Mouse (Mus musculus): ENCODE results near the gene Cggbp1. TPM values are rescaled to one million over a fixed set of nuclear protein-coding genes. Genes with fewer than 3 reads are reported as not detected.
"Not testable (repeated sequence)": the region's sequence is repeated elsewhere in the genome, so short reads cannot be mapped to it uniquely, and the experiment has no call there.

The Cggbp1 gene
- 10 to 100 TPM; 21.4 to 25.0 TPM for total RNA-seq (2021)
- long read RNA-seq, experiment 1, full-length matches to known transcripts, result 10 of 13 reads
- long read RNA-seq, experiment 1, partial matches to known transcripts, result 1 of 13 reads
- long read RNA-seq, experiment 1, other reads (novel, unspliced or antisense), result 2 of 13 reads
- long read RNA-seq, experiment 2, full-length matches to known transcripts, result 24 of 32 reads
- long read RNA-seq, experiment 2, partial matches to known transcripts, result 1 of 32 reads
- long read RNA-seq, experiment 2, other reads (novel, unspliced or antisense), result 7 of 32 reads

DNA sequence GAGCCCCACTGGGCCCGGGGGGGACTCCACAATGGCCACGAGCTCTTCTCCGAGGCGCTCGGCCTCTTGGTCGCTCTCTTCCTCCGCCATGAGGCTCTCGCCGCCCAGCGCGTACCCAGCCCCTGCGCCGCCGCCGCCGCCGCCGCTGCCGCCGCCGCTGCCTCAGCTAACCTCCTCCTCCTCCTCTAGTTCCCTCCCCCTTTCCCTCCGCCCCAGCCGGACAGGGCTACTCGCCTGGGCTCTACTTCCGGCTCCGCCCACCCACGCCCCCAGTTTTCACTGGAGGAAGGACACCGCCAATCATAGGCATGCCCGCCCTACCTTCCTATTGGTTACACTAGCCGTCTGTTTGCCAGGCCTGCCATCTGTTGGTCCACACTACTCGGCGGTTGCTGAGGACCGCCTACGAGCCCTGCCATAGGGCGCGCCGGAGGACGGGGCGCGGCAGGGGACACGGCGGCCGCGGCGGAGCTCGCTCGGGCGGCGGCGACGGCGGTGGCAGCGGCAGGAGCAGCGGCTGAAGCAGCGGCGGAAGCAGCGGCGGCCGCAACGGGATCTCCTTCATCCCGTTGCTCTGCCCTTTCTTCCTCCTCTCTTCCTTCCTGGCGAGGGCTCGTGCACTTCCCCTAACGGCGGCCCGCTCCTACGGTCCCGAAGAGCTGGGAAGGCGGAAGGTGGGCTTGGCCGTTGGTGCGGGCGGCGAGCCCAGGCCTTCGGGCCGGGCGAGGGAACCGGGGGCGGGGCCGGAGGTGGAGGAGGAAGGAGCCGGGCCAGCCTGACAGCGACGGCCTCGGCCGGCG, at the start of gene Cggbp1, which contains the start of gene Zfp654:
Gene Cggbp1 (plus strand): TSS at position 434 of the 800 bp plus-strand sequence.
Gene Zfp654 (minus strand): TSS at position 90 of the 800 bp plus-strand sequence.
- peak; percentile 100 for DNase-seq

GRCm38 (mm10) chr16:64803041-64803440, 48.8 kb upstream of the Cggbp1 start:
- DNase-seq, result no peak

GRCm38 (mm10) chr16:64817094-64817765, 34.6 kb upstream of the Cggbp1 start:
- no peak for DNase-seq

- no peak for DNase-seq
Measured at GRCm38 (mm10) chr16:64823890-64824289, 27.9 kb upstream of the Cggbp1 start.

DNA sequence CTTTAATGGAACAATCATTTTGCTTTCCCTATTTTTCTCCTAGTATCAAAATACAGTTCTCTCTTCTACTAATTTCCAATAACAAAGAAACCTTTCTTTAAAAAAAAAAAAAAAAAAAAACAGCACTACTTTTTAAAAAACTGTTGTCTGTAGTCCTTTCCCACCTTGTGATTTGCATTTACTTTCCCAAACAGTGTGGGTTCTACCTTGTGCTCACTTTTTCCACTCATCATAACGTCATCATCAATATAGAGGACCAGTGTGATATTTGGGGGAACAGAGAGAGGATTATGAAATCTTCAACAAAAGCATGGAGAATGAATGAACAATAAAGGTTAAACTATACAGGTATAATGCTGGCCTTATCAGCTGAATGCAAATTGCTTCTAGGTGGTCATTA, 27.3 kb upstream of the Cggbp1 start:
- DNase-seq, result no peak

- DNase-seq, result no peak
Measured at GRCm38 (mm10) chr16:64830291-64830690, 21.5 kb upstream of the Cggbp1 start.

DNA sequence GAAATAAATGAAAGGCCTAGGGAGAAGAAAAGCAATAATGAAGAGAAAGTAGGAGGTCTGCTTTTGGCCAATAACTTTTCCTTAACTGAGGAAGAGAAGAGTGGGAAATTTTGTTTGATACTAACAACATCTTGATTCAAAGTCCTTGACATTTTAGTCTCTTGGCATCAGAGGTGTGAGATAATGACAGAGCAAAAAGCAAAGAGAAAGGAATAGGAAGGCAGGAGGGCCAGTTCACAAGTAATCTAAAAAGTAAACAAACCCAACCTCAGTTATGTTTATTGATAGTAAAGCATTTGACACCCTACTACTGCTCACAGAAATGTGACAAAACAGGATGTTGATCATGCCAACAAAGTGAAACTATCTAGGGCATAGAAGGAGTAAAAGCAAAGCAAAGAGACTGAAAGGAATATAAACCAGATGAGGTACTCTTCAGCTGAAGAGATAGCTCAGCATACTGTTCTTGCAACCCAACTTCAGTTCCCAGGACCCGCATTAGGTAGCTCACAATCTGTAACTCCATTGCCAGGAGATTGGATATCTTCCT, 15.7 kb upstream of the Cggbp1 start:
- no peak for DNase-seq

- no peak for DNase-seq
Measured at GRCm38 (mm10) chr16:64836709-64837108, 15.1 kb upstream of the Cggbp1 start.

- no peak for DNase-seq
Measured at GRCm38 (mm10) chr16:64841481-64842373, 10.1 kb upstream of the Cggbp1 start.

- no peak for DNase-seq
Measured at GRCm38 (mm10) chr16:64842374-64842729, 9.4 kb upstream of the Cggbp1 start.

DNA sequence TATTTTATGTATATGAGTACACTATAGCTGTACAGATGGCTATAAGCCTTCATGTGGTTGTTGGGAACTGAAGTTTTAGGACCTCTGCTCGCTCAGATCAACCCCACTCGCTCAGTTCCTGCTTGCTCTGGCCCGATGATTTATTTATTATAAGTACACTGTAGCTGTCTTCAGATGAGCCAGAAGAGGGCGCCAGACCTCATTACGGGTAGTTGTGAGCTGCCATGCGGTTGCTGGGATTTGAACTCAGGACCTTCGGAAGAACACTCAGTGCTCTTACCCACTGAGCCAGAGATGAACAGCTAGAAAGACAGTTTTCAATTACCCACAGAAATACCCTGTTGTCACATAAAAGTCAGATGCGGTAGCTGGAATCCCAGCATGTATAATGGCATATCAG, 5.8 kb upstream of the Cggbp1 start:
- DNase-seq, result no peak

- DNase-seq, result peak; percentile 27
Measured at GRCm38 (mm10) chr16:64850287-64851084, 1.3 kb upstream of the Cggbp1 start.

- DNase-seq, result no peak
Measured at GRCm38 (mm10) chr16:64851085-64851562, 672 bp upstream of the Cggbp1 start.

DNA sequence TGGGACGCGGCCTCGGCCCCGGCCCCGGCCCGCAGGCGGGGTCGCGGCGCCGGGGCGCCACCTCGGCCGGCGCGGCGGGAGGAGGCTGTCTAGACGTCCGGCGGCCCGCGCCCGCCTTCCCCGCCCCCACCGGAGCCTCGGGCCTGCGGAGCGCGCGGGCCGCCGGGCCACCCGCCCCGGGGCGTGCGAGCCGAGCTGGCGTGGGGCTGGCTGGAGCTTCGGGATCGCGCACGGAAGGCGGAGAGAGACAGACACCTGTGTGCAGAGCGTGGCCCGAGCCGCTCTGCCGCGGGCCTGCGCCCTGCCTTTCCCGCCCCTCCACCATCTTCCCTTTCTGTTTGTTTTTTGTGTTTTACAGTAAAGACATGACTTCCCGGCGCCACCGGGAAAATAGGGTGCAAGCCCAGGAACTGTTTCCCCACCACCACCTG, 660 bp downstream of the Cggbp1 start:
- DNase-seq, result peak; percentile 50

- no peak for DNase-seq
Measured at GRCm38 (mm10) chr16:64852891-64853290, 1.1 kb downstream of the Cggbp1 start.

- DNase-seq, result no peak
Measured at GRCm38 (mm10) chr16:64856946-64857345, 5.2 kb downstream of the Cggbp1 start.

GRCm38 (mm10) chr16:64865841-64866240, 14.0 kb downstream of the Cggbp1 start:
- DNase-seq, result not testable (repeated sequence)

DNA sequence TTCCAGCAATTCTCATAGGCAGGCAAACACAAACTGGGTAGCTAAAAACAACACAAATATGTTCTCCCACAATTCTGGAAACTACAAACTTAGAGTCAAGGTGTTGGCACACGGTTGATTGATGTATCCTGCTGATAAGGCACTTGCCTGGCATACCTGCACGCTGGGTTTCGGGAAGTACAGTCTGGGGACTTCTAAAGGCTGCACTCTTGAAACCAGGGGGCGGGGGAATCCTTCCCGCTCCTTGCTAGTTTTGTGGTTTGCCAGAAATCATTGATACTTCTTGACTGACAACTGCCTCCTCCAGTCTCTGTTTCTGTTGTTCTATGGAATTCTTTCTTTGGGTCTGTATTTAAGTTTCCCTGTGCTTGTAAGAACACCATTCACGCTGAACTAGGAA, 16.8 kb downstream of the Cggbp1 start:
- DNase-seq, result no peak

DNA sequence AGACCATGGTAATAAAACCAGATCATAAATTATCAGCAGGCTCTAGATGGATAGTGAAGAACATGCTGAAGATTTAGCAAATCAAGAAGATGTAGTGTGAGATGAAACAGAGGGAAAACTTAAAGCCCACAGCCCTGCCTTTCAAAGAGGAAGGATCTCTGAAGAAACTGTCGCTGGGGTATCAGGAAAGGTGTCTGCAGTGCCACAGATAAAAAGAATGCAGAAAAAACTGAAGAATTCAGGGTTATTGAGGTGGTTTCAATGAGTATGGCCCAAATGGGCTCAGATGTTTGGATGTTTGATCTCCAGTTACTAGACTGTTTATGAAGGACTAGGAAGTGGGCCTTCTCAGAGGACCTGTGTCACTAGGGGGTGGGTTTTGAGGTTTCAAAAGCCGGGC, 17.8 kb downstream of the Cggbp1 start:
- no peak for DNase-seq

GRCm38 (mm10) chr16:64872296-64872695, 20.5 kb downstream of the Cggbp1 start:
- no peak for DNase-seq

DNA sequence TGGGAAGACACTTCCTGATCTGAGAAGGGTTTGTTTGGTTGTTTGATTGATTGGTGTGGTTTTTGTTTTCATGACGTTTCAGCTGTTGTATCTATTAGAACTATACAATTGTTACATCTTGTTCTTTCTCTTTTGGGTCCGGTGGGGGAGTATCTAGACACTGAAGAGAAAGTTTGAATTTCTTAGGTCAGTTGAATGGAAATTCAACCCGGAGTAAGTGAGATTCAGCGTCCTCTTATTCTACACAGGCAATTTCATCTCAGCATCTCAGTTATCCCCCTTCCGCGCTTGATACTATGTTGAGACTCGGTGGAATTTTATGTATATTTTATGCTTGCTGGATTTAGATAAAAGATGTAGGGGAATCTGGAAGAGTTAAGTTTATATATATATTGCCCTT, 21.0 kb downstream of the Cggbp1 start:
- no peak for DNase-seq

All from gastrocnemius, postnatal 25 days (tissue).